Mouse (Mus musculus): ENCODE measurements around the gene Inf2. TPM values are rescaled to one million over a fixed set of nuclear protein-coding genes. Genes with fewer than 3 reads are reported as not detected.

Gene Inf2
- polyA plus RNA-seq, 1 experiment, result 30.8 TPM

GRCm38 (mm10) chr12:112619686-112620353 lies 31.2 kb downstream of the Inf2 start, which contains the start of gene Adssl1:
Gene Adssl1, plus strand, starts transcription at chr12:112620045.
- peak within 1 kb of the TSS; percentile 61 for H3K27ac ChIP-seq (ENCODE audit: insufficient read depth, low read depth, low read length)
- peaks cover 51% of the 10 kb centered on the region for H3K4me1 ChIP-seq (ENCODE audit: control insufficient read depth, insufficient read depth, low read length)
- H3K4me3 ChIP-seq (ENCODE audit: insufficient read depth, low read length), result peak within 1 kb of the TSS; percentile 66
- no peak for TF ChIP-seq CTCF (IDR thresholded peaks at IDR 0.05; ENCODE audit: low read depth, low read length)
- TF ChIP-seq POLR2A (IDR thresholded peaks at IDR 0.05; ENCODE audit: borderline replicate concordance, low read depth, low read length), result peak; percentile 91; the same call in 1 of the 2 replicates

- Histone ChIP-seq H3K4me1 (ENCODE audit: control insufficient read depth, insufficient read depth, low read length) (peaks cover 44% of the 10 kb centered on the region), H3K4me3 (ENCODE audit: insufficient read depth, low read length) (peak overlapping the region; percentile 66), H3K27ac (ENCODE audit: insufficient read depth, low read depth, low read length) (peak overlapping the region; percentile 61; the same call in 1 of the 2 replicates)
- no peak for TF ChIP-seq POLR2A (IDR thresholded peaks at IDR 0.05; ENCODE audit: borderline replicate concordance, low read depth, low read length)
- TF ChIP-seq CTCF (IDR thresholded peaks at IDR 0.05; ENCODE audit: low read depth, low read length), result no peak
Measured at GRCm38 (mm10) chr12:112620354-112621061, 31.9 kb downstream of the Inf2 start.

GRCm38 (mm10) chr12:112621900-112622299 lies 33.3 kb downstream of the Inf2 start:
- peaks cover 51% of the 10 kb centered on the region for H3K4me1 ChIP-seq (ENCODE audit: control insufficient read depth, insufficient read depth, low read length)

GRCm38 (mm10) chr12:112623742-112624141 lies 35.2 kb downstream of the Inf2 start:
- peaks cover 53% of the 10 kb centered on the region for H3K4me1 ChIP-seq (ENCODE audit: control insufficient read depth, insufficient read depth, low read length)
- TF ChIP-seq CTCF (IDR thresholded peaks at IDR 0.05; ENCODE audit: low read depth, low read length), result peak; percentile 86
- no peak for TF ChIP-seq POLR2A (IDR thresholded peaks at IDR 0.05; ENCODE audit: borderline replicate concordance, low read depth, low read length)
- H3K27ac ChIP-seq (ENCODE audit: insufficient read depth, low read depth, low read length), result no peak overlapping the region
- H3K4me3 ChIP-seq (ENCODE audit: insufficient read depth, low read length), result no peak overlapping the region

More at GRCm38 (mm10) chr12:112621900-112622299, 33.3 kb downstream of the Inf2 start:
- H3K4me3 ChIP-seq (ENCODE audit: insufficient read depth, low read length), result no peak overlapping the region
- no peak overlapping the region for H3K27ac ChIP-seq (ENCODE audit: insufficient read depth, low read depth, low read length)
- no peak for TF ChIP-seq CTCF (IDR thresholded peaks at IDR 0.05; ENCODE audit: low read depth, low read length)
- TF ChIP-seq POLR2A (IDR thresholded peaks at IDR 0.05; ENCODE audit: borderline replicate concordance, low read depth, low read length), result no peak

GRCm38 (mm10) chr12:112625700-112626099 lies 37.1 kb downstream of the Inf2 start:
- TF ChIP-seq POLR2A (IDR thresholded peaks at IDR 0.05; ENCODE audit: borderline replicate concordance, low read depth, low read length) (no peak), CTCF (IDR thresholded peaks at IDR 0.05; ENCODE audit: low read depth, low read length) (no peak)
- Histone ChIP-seq H3K4me1 (ENCODE audit: control insufficient read depth, insufficient read depth, low read length) (peaks cover 54% of the 10 kb centered on the region), H3K4me3 (ENCODE audit: insufficient read depth, low read length) (no peak overlapping the region), H3K27ac (ENCODE audit: insufficient read depth, low read depth, low read length) (no peak overlapping the region)

- Histone ChIP-seq H3K4me3 (ENCODE audit: insufficient read depth, low read length) (no peak overlapping the region), H3K27ac (ENCODE audit: insufficient read depth, low read depth, low read length) (no peak overlapping the region; the same call in 1 of the 2 replicates), H3K4me1 (ENCODE audit: control insufficient read depth, insufficient read depth, low read length) (peaks cover 54% of the 10 kb centered on the region)
- TF ChIP-seq CTCF (IDR thresholded peaks at IDR 0.05; ENCODE audit: low read depth, low read length) (no peak), POLR2A (IDR thresholded peaks at IDR 0.05; ENCODE audit: borderline replicate concordance, low read depth, low read length) (no peak)
Measured at GRCm38 (mm10) chr12:112626455-112626854, 37.9 kb downstream of the Inf2 start.

- Histone ChIP-seq H3K4me3 (ENCODE audit: insufficient read depth, low read length) (no peak overlapping the region), H3K4me1 (ENCODE audit: control insufficient read depth, insufficient read depth, low read length) (peaks cover 53% of the 10 kb centered on the region), H3K27ac (ENCODE audit: insufficient read depth, low read depth, low read length) (peak overlapping the region; percentile 96)
- peak; percentile 31; the same call in 1 of the 2 replicates for TF ChIP-seq CTCF (IDR thresholded peaks at IDR 0.05; ENCODE audit: low read depth, low read length)
- TF ChIP-seq POLR2A (IDR thresholded peaks at IDR 0.05; ENCODE audit: borderline replicate concordance, low read depth, low read length), result no peak
Measured at GRCm38 (mm10) chr12:112627097-112627881, 38.7 kb downstream of the Inf2 start.

GRCm38 (mm10) chr12:112628197-112628596 lies 39.6 kb downstream of the Inf2 start:
- Histone ChIP-seq H3K27ac (ENCODE audit: insufficient read depth, low read depth, low read length) (peak overlapping the region; percentile 96), H3K4me3 (ENCODE audit: insufficient read depth, low read length) (peak overlapping the region; percentile 32), H3K4me1 (ENCODE audit: control insufficient read depth, insufficient read depth, low read length) (peaks cover 54% of the 10 kb centered on the region)
- TF ChIP-seq POLR2A (IDR thresholded peaks at IDR 0.05; ENCODE audit: borderline replicate concordance, low read depth, low read length) (no peak), CTCF (IDR thresholded peaks at IDR 0.05; ENCODE audit: low read depth, low read length) (no peak)

- peak; percentile 15; the same call in 1 of the 2 replicates for TF ChIP-seq POLR2A (IDR thresholded peaks at IDR 0.05; ENCODE audit: borderline replicate concordance, low read depth, low read length)
- TF ChIP-seq CTCF (IDR thresholded peaks at IDR 0.05; ENCODE audit: low read depth, low read length), result no peak
- Histone ChIP-seq H3K4me3 (ENCODE audit: insufficient read depth, low read length) (peak overlapping the region; percentile 44), H3K4me1 (ENCODE audit: control insufficient read depth, insufficient read depth, low read length) (peaks cover 64% of the 10 kb centered on the region), H3K27ac (ENCODE audit: insufficient read depth, low read depth, low read length) (peak overlapping the region; percentile 96)
Measured at GRCm38 (mm10) chr12:112628928-112629721, 40.5 kb downstream of the Inf2 start.
